Mouse (Mus musculus) layer of hippocampus, postnatal 25 days (tissue): ENCODE measurements around the gene Prss53. TPM values are rescaled to one million over a fixed set of nuclear protein-coding genes. Genes with fewer than 3 reads are reported as not detected.
"Not testable (repeated sequence)": the region's sequence is repeated elsewhere in the genome, so short reads cannot be mapped to it uniquely, and the experiment has no call there.

Experiments used
- DNase-seq, 2 experiments: peaks; one replicate each; pipeline ENCODE4 v3.0.0; 2022; ENCODE audit warnings: mixed read lengths in 2 of 2, low spot score in 1 of 2; ENCODE audit errors: extremely low spot score in 1 of 2
- total RNA-seq, 2 experiments: library from RNA; stranded (reverse); gene quantifications; 2 replicates each; pipeline ENCODE4 v1.2.3; 2021

Prss53 gene
- total RNA-seq, 2 experiments from 2014 or later, result 1.9 to 2.6 TPM

DNA sequence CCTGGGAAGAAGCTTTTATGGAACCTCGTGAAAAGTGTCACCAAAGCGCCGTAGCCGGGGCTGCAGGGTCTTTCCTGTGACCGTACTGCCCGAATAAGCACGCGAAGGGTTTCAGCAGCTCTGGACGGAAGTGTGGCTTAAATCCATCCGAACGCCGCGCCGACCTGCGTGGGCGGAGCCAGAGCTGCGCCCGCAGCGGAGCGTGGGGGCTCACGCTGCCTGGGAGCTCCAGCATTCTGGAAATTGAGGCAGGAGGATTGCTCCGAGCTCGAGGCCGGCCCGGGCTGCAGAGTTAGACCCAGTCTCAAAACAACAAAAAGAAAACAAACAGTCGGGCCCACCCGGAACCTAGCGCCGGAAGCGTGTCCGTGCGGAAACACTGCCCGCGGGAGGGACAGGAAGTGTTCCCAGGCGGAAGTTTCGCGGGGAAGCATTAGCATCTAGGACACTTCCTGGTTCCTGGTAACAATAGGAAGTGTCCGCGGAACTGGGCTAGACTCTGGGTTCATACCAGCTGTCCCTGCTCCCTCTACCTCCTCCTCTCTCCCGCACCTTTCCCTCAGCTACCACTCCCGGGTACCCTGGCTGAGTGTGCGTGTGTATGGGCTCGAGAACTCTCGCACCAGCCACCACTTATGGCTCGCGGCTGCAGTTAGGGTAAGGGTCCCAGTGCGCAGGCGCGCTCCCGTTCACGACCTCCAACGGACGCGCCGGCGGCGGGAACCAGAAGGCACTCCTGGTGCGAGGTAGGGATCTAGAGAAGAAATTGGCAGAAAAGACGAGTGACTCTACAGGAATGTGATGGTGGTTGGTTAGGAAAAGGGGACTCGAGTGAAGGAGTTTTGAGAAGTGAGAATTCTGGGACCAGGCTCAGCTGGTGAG lies 14.1 kb downstream of the Prss53 start, which contains the start of gene Zfp668:
Gene Zfp668 (minus strand): TSS at position 362 of the 882 bp plus-strand sequence.
- DNase-seq, result peak; percentile 86 to 87

DNA sequence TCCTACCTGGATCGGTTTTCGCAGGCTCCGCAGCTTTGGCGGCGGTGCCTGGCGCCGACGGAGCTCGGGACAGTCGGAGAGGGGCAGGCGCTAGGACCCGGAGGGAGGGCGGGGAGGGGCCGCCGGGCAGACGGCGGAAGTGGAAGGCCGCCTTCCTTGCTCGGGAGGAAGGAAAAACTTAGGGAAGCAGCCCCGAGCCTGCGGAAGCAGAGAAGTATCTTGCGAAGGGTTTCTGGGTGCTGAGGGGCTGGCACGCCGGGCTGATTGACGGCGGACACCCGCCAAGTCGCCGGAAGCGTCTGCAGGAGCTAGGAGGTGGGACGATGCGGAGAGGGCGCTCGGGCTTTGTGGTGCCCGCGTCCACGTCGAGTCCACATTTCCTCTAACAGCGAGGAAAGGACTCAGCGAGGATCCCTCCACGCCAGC lies 14.7 kb downstream of the Prss53 start, which contains the start of gene Zfp646:
Gene Zfp646 (plus strand): TSS at position 181 of the 426 bp plus-strand sequence.
- peak; percentile 67 to 70 for DNase-seq

GRCm38 (mm10) chr7:127875627-127876001 lies 15.2 kb downstream of the Prss53 start:
- peak in 1 of 2 experiments; percentile 85 for DNase-seq

GRCm38 (mm10) chr7:127874812-127875626 lies 15.8 kb downstream of the Prss53 start:
- DNase-seq, result no peak

- DNase-seq, result no peak
Measured at GRCm38 (mm10) chr7:127870136-127870821, 20.5 kb downstream of the Prss53 start.

DNA sequence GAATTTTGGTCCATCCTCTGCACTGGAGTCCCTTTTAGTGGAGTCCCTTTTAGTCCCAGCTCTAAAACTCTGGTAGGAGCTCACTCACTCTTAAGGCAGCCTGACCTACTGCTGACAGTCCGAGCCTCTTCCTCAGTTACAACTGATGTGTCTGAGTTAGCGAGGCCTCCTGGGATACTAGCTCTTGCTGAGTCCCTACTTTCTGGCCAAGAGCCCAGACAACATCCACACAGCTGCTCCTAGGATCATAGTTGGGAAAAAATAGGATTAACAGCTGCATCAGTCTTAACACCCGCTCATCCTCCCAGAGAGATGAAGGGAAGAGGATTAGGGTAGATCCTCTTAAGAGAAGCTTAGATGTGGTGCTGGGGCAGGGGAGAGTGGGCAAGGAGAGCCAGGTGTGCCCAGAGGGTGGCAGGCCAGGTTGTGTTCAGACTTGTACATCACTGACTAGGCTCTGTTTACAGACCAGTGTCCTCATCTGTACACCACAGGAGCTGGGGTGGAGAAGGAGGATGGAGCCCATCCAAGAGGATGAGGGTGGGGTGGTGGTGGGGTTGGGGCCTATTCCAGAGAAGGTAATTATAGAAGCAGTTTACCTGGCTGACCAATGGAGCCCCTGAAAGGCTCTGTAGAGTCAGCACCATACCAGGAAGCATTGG lies 21.5 kb downstream of the Prss53 start:
- no peak for DNase-seq

DNA sequence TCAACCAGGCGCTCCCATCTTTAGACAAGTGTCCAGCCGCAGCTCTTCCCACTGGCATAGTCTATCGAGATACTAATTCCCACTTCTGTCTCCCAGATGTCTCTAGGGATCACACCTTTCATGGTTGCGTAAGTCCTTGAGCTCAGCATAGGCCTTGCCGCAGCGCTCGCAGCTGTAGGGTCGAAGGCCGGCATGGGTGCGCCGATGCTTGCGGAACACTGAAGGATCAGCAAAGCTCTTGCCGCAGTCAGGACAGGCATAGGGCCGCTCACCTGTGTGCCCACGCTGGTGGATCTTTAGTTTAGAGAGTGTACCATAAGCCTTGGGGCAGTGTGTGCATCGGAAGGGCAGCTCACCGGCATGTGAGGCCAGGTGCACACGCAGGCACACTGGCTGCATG lies 23.1 kb downstream of the Prss53 start:
- DNase-seq, result no peak

GRCm38 (mm10) chr7:127866434-127866833 lies 24.3 kb downstream of the Prss53 start:
- no peak for DNase-seq

DNA sequence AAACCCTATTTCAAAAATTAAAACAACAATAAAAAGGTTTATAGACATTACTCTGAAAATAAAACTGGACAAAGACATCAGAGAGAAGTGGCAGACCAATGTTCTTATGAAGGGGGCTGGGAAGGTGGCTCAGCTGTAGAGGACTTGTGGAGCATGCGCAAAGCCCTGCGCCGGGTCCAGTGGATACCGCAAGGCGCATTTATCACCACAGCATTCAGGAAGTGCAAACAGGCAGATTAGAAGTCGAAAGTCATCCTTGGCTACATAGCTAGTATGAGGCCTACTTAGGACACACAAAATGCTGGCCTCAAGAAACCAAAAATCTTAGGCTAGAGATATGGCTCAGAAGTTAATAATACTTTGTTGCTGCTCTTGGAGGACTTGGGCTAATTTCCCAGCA lies 32.5 kb downstream of the Prss53 start:
- DNase-seq, result no peak

GRCm38 (mm10) chr7:127850906-127851305 lies 39.9 kb downstream of the Prss53 start:
- no peak for DNase-seq

DNA sequence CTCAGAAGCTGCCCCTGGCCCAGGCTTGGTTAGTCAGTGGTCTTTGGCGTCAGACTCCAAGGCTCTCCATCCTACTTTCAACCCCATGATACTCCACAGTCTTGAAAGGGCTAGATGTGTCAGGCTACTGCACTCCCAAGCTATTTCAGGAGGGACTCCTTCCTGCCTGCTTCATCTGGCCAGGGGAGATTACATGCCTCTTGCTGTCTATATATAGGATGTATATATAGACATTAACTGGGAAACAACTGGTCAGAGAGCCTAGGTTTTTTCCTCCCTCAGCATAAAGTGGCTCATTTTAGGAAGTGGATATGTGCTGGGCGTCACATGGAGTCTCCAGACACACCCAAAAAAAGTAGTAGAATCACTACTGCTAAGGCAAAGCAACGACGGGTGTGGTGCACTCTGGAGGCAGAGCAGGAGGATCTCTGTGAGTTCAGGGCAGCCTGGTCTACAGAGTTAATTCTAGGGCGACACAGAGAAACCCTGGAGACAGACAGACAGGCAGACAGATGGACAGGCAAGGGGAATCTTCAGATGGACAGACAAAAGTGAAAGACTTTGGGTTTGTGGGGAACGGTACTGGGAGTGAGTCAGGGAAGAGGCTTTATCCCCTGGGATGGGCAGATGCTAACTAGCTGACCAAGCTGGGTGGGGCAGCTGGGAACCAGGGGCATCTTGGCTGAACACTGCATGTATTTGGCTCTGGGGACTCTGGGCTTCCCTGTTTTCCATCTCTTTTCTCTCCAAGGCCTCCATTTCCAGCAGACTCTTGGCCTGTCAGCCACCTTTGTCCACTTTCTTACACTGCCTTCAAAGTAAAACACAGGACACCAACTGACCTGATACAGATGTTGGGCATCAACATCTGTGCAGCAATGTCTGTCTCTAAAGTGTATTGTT lies 40.5 kb downstream of the Prss53 start:
- DNase-seq, result no peak

DNA sequence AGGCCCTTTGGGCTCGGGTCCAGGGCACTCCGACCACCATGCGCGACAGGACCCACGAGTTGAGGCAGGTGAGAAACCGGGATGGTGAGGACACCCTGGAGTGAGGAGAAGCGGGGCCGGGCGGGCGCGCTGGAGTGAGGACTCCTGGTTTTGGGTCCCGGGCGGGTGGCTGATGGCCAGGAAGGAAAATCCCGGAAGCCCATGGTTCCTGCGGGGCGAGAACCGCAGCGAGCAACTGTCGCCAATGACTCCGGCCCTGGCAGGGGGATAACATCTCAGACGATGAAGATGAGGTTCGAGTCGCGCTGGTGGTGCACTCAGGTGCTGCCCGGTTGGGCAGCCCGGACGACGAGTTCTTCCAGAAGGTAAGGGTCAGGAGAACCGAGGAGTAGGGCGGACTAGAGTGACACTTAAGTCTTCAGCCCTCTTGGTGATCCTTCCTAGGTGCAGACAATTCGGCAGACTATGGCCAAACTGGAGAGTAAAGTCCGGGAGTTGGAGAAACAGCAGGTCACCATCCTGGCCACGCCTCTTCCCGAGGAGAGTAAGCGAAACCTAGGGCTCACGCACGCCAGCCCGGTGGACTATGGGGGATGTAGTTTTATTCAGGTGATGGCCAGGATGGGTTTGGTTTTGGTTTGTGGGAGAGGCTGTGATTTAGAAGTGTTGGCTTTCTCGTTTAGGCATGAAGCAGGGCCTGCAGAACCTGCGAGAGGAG lies 48.6 kb downstream of the Prss53 start:
- peak; percentile 39 to 59 for DNase-seq

DNA sequence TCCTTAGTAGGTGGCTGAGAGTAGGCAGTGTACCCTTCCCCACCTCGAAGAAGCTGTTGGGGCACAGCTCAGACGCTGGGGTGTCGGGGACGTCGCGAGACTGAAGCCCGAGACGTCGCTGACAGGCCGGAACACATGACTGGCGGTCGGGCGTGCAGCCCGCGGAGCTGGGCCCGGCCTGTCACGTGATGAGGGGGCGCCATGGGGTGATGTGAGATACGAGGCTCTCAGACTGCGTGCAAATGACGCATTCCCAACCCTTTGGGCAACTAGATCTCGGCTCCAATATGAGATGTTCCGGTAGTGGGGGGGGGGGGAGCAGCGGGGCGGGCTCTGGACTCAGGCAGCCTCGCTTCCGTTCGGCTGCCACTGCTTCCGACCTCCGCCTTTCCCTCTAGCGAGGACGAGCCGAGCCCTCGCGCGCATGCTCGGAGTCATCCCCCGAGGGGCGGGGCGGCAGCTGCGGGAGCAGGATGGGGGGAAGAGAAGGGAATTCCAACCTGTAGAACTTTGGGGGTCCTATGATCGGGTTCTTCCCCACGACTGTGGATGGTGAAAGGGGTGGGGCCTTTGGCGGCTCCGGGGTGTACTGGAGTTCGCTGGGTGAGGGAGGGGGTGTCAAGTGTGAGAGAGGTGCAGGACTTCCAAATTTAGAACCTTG lies 49.3 kb downstream of the Prss53 start:
- DNase-seq, result peak; percentile 82 to 88

DNA sequence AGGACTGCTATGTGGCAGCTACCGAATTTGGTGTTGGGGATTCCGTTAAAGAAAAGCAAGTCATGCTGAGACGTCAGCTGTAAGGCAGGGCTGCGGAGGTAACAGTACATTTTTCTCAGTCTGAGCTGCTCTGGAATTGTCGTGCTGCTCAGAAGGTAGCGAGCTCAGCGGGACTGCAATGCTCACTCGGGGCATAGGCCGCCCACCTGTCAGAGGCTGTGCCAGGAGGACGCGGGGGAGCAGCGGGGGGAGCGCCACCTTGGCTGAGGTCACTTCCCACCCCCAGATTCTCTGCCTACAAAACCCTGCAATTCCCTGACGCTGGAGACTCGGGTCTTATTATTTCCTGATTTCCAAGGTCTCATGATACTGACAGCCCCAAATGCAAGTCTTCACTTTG lies 49.9 kb downstream of the Prss53 start:
- peak in 1 of 2 experiments; percentile 38 for DNase-seq

GRCm38 (mm10) chr7:127840031-127840430 lies 50.7 kb downstream of the Prss53 start:
- DNase-seq, result not testable (repeated sequence)

DNA sequence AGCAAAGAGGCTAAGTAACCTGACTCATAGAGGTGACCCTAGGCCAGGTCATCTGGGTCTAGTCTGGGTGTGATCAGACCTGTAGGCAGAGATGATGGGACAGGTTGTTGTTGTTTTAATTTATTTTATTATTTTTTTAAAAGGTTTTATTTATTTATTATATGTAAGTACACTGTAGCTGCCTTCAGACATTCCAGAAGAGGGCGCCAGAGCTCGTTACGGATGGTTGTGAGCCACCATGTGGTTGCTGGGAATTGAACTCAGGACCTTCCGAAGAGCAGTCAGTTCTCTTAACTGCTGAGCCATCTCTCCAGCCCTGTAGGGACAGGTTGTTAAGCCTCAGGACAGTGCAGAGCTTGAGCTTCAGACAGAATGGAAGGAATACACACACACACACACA lies 52.9 kb downstream of the Prss53 start:
- not testable (repeated sequence) for DNase-seq

- no peak for DNase-seq
Measured at GRCm38 (mm10) chr7:127837473-127837872, 53.3 kb downstream of the Prss53 start.
